Mouse (Mus musculus): ENCODE measurements around the gene Atp13a1.
A peak's percentile ranks its signal among the peaks of the same experiment; 100 is the strongest.

GRCm38 (mm10) chr8:69853869-69854268 lies 62.9 kb downstream of the Atp13a1 start:
- TF ChIP-seq CTCF (conservative IDR thresholded peaks at IDR 0.05 in 1 of 2, IDR thresholded peaks at IDR 0.05 in 1 of 2; ENCODE audit: low read depth in 2 of 2, low read length in 2 of 2) (peak in 1 of 2 experiments; percentile 15; a peak in 2 of 4 replicates), NRF1 (IDR thresholded peaks at IDR 0.05; ENCODE audit: low read depth, low read length) (no peak), JUN (IDR thresholded peaks at IDR 0.05; ENCODE audit: insufficient read depth, low read depth, low read length) (no peak), PAX5 (IDR thresholded peaks at IDR 0.05; ENCODE audit: low read length) (no peak)

All from CH12.LX (cell line).